Mouse (Mus musculus) thymus, postnatal 0 days (tissue): Measurements from ENCODE around the gene Anapc15. TPM values are rescaled to one million over a fixed set of nuclear protein-coding genes. Genes with fewer than 3 reads are reported as not detected.
"Not testable (repeated sequence)": the region's sequence is repeated elsewhere in the genome, so short reads cannot be mapped to it uniquely, and the experiment has no call there.

Source experiments
- DNase-seq: peaks from one replicate; pipeline ENCODE4 v3.0.0-alpha.2; 2015; ENCODE audit warnings: low spot score
- microRNA-seq: library from miRNA; unstranded; fragments of <30 nt; microRNA quantifications from one replicate; pipeline ENCODE4, GENCODE M21; 2016; ENCODE audit warnings: borderline number of aligned reads
- polyA plus RNA-seq: library from polyadenylated mRNA; unstranded; fragments of >200 nt; fragmentation: Nextera tagmentation; extraction: Ambion mirVana; gene quantifications from 2 replicates; pipeline ENCODE4 v1.2.1, GENCODE M21; 2015

Gene Anapc15
- polyA plus RNA-seq, 1 experiment from 2014 or later, result 102 TPM

GRCm38 (mm10) chr7:101949008-101949407 lies 85.5 kb downstream of the Anapc15 start:
- DNase-seq, result not testable (repeated sequence)

Small RNAs within 50 kb of the gene (microRNA-seq; reads per million reads assigned to microRNA genes)
- gene Gm22655, result not detected

Other genes with a start within 250 kb of the Anapc15 start
- gene Clpb, start 200.1 kb upstream of the Anapc15 start, polyA plus RNA-seq, result 30.5 and 33.4 TPM in 2 replicates
- not detected in 2 replicates for gene Phox2a, start 45.4 kb upstream of the Anapc15 start, polyA plus RNA-seq
- 2.1 and 5.6 TPM in 2 replicates for gene Inppl1, start 25.5 kb upstream of the Anapc15 start, polyA plus RNA-seq
- gene Folr2, start 6.5 kb upstream of the Anapc15 start, polyA plus RNA-seq, result 3.6 and 3.8 TPM in 2 replicates
- gene Folr1, start 7.1 kb downstream of the Anapc15 start, polyA plus RNA-seq, result 0.18 and 0.54 TPM in 2 replicates
- 147 and 148 TPM in 2 replicates for gene Lamtor1, start 42.2 kb downstream of the Anapc15 start, polyA plus RNA-seq
- 0.43 and 0.44 TPM in 2 replicates for gene Tomt, start 42.6 kb downstream of the Anapc15 start, polyA plus RNA-seq
- gene Lrrc51, start 70.2 kb downstream of the Anapc15 start, polyA plus RNA-seq, result 5.3 and 7.1 TPM in 2 replicates
- 44.3 and 49.3 TPM in 2 replicates for gene Numa1, start 70.4 kb downstream of the Anapc15 start, polyA plus RNA-seq
- gene Il18bp, start 155.0 kb downstream of the Anapc15 start, polyA plus RNA-seq, result 19.2 and 20.2 TPM in 2 replicates
- gene Rnf121, start 201.8 kb downstream of the Anapc15 start, polyA plus RNA-seq, result 18.6 and 19.2 TPM in 2 replicates
- gene Xndc1, start 201.8 kb downstream of the Anapc15 start, polyA plus RNA-seq, result 21.1 and 25.4 TPM in 2 replicates
- 0.74 and 0.96 TPM in 2 replicates for gene Xntrpc, start 202.0 kb downstream of the Anapc15 start, polyA plus RNA-seq
- not detected in 2 replicates for gene Trpc2, start 219.4 kb downstream of the Anapc15 start, polyA plus RNA-seq
- 23.4 and 24.1 TPM in 2 replicates for gene Art1, start 238.0 kb downstream of the Anapc15 start, polyA plus RNA-seq
- 15.8 and 24.3 TPM in 2 replicates for gene Art5, start 245.8 kb downstream of the Anapc15 start, polyA plus RNA-seq